Mouse (Mus musculus) liver (tissue): Measurements from ENCODE around the gene Dnm3.

ENCODE experiments used
- DNase-seq: peaks from one replicate; pipeline ENCODE4 v3.0.0-alpha.2; 2020; ENCODE audit warnings: mixed read lengths

Dnm3 gene

DNA sequence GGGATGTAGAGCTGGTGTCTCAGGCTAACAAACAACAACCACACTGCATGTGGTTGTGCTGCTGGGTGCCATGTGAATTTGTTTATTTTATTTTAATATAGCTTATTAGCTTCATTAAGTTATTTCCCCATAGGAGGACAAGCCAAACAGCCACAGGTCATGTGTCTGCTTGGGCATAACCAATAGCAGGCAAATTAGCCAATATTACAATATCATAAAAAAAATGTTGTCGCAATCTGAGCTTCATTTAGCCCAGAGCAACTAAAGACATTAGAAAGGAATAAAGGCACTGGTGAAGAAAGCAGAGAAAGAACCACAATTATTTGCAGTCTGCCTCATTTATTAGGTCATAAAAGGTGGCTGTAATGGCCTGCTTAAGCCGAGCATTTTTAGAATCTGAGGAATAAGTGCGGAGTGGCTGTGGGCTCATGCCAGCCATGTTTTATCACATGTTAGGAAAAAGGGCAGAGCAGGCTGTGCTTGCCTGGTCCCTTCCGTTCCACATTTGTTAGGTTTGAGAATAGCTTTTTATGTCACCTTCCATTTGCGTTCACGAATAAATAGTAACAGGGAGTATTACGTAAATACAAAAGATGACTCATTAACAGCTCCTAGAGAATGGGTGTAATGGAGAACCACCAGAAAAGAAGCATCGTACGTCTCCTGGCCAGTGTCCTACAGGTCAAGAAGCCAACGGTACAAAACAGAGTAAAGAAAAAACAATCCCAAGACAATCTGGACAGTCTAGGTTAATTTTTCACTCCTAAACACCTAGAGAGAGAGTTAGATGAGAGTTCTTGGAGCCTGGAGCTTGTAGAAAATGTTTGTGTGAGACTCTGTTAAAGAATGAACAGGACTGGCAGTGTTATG, 376.6 kb downstream of the Dnm3 start:
- DNase-seq: no peak

- no peak for DNase-seq
Measured at GRCm38 (mm10) chr1:162100033-162100820, 377.6 kb downstream of the Dnm3 start.

- DNase-seq: no peak
Measured at GRCm38 (mm10) chr1:162099203-162099602, 378.6 kb downstream of the Dnm3 start.

DNA sequence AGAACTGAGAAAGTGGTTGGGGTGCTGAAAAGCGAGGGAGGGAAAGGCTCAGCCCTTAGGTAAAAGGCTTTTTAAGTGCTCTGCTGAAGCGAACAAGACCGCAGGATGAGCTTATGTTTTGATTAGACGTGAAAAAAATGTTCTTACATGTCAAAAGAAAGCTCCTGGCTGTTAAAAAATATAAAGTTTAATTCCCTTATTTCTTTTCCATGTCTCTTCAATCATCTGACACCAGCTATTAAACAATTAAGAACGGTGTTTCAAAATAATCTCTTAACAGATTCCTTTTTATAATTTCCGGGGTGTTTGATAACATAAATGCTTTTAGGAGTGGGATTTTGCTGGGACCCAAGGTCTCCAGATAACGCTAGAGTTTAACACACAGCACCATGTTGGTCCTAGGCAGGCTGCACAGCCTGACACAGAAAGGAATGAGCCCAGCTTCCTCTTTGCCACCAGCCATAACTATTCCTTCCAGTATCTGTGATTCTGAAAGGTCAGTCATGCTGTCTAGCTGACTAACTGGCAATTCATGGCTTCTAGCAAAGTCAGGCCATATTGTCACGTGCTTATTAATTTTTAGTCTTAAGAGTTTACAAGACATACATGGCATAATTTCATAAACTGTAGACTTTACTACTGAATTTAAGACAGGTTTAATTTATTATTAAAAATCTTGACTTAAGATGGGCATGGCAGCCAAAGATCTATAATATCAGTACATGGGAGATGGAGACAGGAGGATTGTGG, 383.1 kb downstream of the Dnm3 start:
- no peak for DNase-seq

DNA sequence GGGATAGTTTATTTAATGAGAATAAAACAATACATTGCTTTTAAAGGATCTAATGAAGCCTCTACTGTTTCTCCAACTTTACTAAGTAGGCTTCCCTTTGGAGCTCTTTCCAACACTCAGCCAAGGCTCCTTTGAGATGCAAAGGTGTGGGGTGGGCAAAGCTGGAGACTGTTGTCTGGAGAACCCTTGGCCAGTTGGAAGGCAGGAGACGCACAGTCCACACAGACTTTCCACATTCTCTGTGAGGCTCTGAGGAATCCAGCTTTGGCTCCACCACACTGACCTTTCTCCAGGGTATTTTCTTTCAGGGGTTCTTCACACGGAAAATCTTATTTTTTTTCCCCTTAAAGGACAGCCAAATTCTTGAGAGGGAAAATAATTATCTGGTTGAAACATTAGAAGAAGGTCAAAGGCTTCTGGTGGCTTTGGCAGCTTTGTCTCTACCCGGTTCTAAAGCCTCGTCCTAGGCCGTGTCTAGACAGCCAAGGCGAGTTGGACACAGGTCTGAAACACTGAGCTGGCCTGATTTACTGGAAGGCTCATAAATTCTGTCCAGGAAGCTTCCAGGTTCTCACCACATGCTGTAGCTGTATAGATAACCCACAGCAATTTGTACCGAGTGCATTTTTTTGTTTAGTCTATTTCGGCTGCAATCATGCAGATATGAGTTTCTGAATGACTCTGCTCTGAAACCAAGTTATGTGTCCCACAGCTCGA, 383.9 kb downstream of the Dnm3 start:
- DNase-seq: no peak

DNA sequence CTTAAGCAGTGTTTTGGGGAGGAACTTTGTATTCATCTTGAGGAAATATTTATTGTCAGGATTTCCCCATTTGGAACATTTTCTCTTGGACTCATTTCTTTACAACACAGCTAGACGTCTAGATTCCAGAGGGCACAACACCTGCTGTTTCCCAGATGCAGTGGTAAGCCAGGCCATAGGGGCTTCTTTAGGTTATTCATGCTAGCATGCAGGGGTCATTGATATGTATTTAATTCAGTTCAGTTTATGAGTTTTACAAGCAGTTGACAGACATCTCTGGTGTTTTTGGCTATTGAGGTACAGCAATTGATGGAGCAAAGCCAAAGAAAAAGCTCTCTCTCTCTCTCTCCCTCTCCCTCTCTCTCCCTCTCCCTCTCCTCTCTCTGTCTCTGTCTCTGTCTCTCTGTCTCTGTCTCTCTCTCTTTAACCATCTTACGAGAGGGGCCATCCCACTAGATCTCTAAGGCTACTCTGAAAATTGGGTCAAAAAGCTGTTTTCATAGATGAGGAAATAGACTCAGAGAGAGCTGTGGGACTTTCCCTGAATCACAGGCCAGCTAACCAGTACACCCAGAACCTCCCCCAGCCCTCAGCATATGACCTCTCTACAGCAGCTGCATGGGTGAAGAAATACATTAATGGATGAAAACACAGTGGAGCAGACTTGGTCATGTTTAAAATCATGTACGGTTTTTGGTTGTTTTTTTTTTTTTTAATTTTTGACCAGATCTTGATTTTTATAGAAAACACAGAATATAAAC, 384.8 kb downstream of the Dnm3 start:
- no peak for DNase-seq

DNA sequence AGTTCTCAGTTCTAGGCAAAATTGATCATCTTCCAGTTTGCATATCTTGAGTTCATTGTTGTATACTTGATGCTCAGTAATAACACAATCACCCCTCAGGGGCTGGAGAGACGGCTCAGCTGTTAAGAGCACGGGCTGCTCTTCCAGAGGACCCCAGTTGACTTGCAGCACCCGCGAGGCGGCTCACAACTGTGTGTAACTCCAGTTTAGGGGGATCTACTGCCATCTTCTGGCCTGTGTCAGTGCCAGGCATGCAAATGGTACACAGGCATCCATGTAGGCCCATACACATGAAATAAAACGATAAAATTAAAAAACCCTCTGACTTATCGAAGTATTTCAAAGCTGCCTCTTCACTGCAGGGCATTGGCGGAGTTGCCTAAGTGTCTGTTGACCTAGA, 385.4 kb downstream of the Dnm3 start:
- no peak for DNase-seq

GRCm38 (mm10) chr1:162083886-162084478, 393.9 kb downstream of the Dnm3 start:
- DNase-seq: no peak

GRCm38 (mm10) chr1:162083354-162083753, 394.5 kb downstream of the Dnm3 start:
- no peak for DNase-seq

DNA sequence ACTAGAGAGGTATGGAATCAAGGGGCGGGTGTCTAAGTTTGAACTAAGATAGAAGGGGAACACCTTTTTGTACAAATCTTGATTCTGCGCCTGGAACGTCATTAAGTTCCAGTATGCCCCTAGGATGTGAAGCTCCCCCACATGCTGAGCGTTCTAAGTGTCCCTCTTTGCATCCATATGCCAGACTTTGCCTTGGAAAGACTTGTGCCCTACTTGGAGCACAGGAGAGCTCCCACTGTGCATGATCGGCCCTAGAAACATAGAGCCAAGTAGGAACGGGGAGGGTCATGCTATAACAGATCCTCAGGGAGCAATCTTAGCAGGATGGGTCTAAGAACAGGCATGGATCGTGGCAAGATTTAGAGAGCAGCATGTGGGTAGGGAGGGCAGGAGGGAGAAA, 395.1 kb downstream of the Dnm3 start:
- no peak for DNase-seq

DNA sequence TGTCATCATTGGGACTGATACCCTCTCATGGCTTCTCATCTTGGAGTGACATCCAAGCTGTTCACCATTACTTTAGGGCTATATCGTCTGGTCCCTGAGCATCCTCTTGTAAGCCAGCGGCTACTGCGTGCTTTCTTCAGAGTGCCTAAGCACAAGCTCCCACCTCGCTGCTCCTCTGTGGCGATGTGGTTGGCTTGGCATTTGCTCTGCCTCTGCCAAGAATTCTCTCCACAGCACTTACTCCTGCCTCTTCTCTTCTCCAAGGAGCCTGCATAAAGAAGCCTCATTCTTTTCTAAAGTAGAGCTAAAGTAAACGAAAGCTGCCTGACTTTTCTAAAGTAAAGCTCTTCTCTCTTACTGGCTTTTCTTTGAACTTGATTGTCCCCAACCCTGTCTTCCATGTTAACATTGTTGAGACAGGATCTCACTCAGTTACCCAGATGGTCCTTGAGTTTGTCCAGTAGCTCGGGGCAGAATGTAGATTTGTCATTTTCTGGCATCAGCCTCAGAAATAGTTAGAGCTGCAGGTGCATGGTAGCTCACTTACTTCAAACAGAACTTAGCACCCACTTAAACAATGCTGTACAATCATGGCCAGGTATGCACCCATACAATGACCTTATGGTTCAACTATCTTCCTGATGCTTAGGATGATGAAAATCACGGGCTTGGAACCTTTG, 396.0 kb downstream of the Dnm3 start:
- no peak for DNase-seq

DNA sequence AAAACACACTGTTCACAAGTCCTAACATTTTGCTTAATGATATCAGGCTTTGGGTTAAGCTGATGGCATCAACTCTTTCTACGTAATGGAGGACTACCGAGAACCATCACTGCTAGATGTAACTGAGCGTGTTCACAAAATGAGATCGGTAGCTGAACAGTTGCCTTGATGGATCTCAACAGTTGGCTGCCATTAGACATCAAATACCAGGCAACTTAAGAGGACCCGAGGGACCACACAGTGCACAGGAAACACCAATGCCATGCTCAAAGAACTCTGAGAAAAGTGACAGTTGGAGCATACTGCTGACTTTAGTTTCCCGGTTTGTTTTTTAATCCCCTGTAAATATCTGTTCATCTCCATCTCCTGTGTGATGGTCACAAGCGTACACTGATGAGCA, 397.8 kb downstream of the Dnm3 start:
- DNase-seq: no peak

DNA sequence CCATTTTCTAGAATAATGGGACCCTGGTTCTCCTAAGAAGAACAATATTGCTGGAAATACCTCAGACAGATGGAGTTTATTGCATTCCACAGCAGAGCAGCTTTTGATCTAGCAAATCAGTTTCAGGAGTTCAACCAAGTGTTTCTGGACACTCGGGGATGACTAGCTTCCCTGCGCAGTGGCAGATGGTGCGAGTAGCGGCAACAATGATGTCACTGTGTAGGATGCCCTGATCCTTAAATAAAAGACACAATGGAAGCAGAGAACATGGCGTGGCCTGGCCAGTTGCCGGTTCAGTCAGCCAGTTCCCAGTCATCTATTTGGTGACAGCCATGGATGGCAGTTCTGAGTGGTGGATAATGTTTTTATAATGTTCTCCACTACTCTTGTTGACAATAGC, 400.4 kb downstream of the Dnm3 start:
- DNase-seq: no peak

- DNase-seq: no peak
Measured at GRCm38 (mm10) chr1:162076581-162077001, 401.2 kb downstream of the Dnm3 start.

DNA sequence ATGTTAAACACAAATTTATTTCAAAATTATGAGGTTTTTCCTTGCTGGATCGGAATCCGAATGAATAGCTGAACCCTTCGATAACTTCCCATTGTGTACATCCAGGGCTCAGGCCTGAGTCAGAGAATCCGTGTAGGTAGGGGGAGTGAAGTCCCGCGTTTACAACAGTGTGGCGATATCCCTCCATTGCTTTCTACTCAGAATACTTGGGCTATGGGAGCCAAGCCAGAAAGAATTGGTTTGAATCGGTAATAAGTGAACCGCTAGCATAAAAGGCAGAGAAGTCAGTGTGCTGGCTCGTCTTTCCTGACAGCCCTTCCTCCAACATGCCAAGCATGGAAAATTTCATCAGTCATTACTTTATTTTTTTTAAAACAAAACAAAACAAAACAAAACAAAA, 402.0 kb downstream of the Dnm3 start:
- no peak for DNase-seq

DNA sequence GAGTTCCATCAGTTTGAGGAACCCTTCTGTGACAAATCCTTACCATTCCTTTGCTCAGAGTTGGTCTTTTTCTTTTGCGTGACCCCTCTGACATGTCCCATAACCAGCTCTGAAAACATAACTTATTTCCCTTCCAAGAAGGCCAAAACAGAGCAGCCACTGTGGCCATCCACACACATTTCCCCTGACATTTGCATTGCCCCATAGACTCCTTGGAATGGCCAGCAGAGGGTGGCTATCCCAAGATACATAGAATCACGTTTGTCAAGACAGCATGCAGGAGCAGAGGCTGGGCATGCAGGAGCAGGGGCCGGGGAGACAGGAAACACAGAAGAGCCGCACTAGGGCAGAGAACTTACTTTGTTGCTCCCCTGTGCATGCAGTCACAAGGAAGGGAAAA, 402.4 kb downstream of the Dnm3 start:
- DNase-seq: no peak

DNA sequence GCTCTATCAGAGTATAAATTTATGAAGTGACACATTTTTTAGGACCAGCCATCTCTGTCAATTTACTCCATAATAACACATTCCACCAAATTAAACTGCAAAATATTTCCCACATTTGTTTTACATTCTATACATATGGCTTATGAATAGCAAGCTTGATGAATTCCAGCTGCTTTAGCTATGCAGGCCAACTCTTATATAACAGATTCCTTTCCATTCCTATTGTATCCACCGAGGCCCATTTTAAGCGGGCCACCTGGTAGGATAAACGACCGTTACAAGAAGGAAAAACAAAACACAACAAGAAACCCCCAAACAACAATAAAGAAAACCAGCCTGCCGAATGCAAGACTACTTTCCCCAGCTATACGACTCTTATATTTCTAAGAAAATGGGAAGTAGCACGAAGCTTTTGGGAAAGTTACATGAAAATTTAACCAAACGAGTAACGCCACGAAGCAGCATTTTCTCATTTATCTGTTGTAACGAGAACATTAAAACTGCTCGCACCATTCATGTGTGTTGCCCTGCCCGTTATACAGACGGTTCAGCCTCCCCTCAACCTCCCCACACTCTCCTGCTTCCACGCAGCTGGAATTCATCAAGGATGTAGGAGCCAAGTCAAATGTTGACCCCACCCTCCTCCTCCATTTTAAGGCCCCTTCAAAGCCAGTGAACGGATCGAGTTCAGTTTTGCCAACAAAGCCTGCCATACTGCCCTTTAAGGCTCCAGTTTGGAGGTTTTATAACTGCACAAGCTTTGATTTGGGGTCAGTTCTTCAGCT, 403.0 kb downstream of the Dnm3 start:
- DNase-seq: no peak

GRCm38 (mm10) chr1:162072917-162073578, 404.8 kb downstream of the Dnm3 start:
- DNase-seq: no peak

DNA sequence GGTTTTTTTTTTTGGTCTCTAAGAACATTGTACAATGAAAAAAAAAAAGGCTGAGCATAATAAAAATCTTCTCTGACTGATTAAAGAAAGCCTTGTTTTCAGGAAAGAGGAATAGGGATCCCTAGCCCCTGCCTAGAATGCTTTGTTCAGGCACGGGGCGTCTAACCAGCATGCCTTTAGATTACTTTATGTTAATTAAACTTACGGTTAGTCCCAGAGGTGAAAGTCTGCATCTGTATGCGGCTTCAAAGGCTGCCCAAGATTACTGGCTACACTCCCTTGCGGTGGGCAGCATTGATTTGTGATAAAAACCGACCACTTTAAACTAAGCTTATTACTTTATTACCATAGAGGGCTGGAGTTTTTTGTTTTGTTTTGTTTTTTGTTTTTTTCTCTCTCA, 424.2 kb downstream of the Dnm3 start:
- DNase-seq: no peak

GRCm38 (mm10) chr1:162053186-162053585, 424.6 kb downstream of the Dnm3 start:
- DNase-seq: no peak
